Mouse (Mus musculus): ENCODE results near the gene Gars. TPM values are rescaled to one million over a fixed set of nuclear protein-coding genes. Genes with fewer than 3 reads are reported as not detected.
A peak's percentile ranks its signal among the peaks of the same experiment; 100 is the strongest.

The Gars gene
- polyA plus RNA-seq, 1 experiment, result 459 TPM

DNA sequence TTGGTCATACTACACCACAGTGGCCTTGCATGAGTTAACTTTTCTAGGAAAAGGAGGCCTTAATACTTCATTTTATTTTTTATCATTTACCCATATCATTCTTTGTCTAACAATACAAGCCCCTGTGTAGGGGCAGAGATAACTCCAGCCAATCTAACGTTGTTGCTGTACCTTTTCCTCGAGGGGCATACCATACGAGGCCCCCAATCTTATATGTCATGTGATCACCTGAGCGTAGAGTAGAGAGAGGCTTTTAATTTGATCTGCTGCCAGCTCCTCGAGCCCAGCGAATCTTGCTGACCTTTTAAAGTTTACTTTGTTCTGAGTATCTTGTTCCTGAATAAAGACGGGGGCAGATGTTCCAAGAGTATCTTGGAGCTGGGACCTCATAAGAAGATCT is 25.3 kb upstream of the Gars start:
- Histone ChIP-seq H3K4me3 (no peak overlapping the region), H3K36me3 (ENCODE audit: control insufficient read depth, insufficient read depth) (no peaks in the 10 kb centered on the region), H3K27me3 (ENCODE audit: control insufficient read depth, insufficient read depth, insufficient read length) (no peaks in the 10 kb centered on the region), H3K79me2 (ENCODE audit: control insufficient read depth, insufficient read depth) (no peaks in the 10 kb centered on the region), H3ac (ENCODE audit: control insufficient read depth, insufficient read length) (no peak overlapping the region), H3K4me2 (ENCODE audit: low read depth) (no peak overlapping the region)
- TF ChIP-seq E2F4 (IDR thresholded peaks at IDR 0.05; ENCODE audit: insufficient read depth) (no peak), POLR2A (IDR thresholded peaks at IDR 0.05; ENCODE audit: insufficient read length, low read depth) (no peak), MYOG (IDR thresholded peaks at IDR 0.05; ENCODE audit: control insufficient read depth in 1 of 3, insufficient read depth in 1 of 3, insufficient read length in 2 of 3, low read depth in 2 of 3) (no peak), REST (IDR thresholded peaks at IDR 0.05; ENCODE audit: insufficient read depth, insufficient read length) (no peak), POLR2AphosphoS2 (IDR thresholded peaks at IDR 0.05; ENCODE audit: insufficient read length, low read depth) (no peak), MAX (IDR thresholded peaks at IDR 0.05; ENCODE audit: low read depth) (no peak), MYOD1 (IDR thresholded peaks at IDR 0.05; ENCODE audit: control insufficient read depth in 1 of 3, insufficient read length in 2 of 3, low read depth in 2 of 3) (no peak), TCF3 (IDR thresholded peaks at IDR 0.05; ENCODE audit: insufficient read length, low read depth) (no peak), SRF (IDR thresholded peaks at IDR 0.05; ENCODE audit: control insufficient read depth, insufficient read length, low read depth) (no peak), USF1 (IDR thresholded peaks at IDR 0.05; ENCODE audit: low read depth) (no peak)

DNA sequence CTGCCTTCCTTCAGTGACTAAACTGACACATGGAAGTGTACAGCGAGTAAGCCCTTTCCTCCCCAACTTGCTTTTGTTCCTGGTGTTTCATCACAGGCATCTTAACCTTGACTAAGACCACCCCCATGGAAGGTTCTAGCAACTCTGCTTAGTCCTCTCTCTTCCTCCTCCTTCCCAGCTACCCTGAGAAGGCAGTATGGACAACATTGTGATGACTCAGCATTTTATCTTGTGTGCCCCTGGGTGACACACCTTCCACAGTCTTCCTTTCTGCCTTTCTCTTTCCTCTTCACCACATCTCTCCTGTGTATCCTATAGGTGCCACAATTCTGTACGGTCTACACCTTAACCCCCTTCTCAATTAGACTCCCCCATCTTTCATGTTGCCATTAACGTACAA is 23.6 kb upstream of the Gars start:
- H3ac ChIP-seq (ENCODE audit: control insufficient read depth, insufficient read length), result no peak overlapping the region
- H3K4me3 ChIP-seq, result no peak overlapping the region
- H3K79me2 ChIP-seq (ENCODE audit: control insufficient read depth, insufficient read depth), result no peaks in the 10 kb centered on the region
- TF ChIP-seq POLR2A (IDR thresholded peaks at IDR 0.05; ENCODE audit: insufficient read length, low read depth), result no peak
- no peak for TF ChIP-seq CEBPB (IDR thresholded peaks at IDR 0.05; ENCODE audit: insufficient read depth, poor library complexity, severe bottlenecking)
- no peak for TF ChIP-seq REST (IDR thresholded peaks at IDR 0.05; ENCODE audit: insufficient read depth, insufficient read length)
- no peak for TF ChIP-seq TCF12 (IDR thresholded peaks at IDR 0.05; ENCODE audit: insufficient read depth, poor library complexity, severe bottlenecking)
- no peak for TF ChIP-seq MAX (IDR thresholded peaks at IDR 0.05; ENCODE audit: low read depth)
- no peak for TF ChIP-seq MYOD1 (IDR thresholded peaks at IDR 0.05; ENCODE audit: control insufficient read depth in 1 of 3, insufficient read length in 2 of 3, low read depth in 2 of 3)
- TF ChIP-seq POLR2AphosphoS2 (IDR thresholded peaks at IDR 0.05; ENCODE audit: insufficient read length, low read depth), result no peak
- TF ChIP-seq SRF (IDR thresholded peaks at IDR 0.05; ENCODE audit: control insufficient read depth, insufficient read length, low read depth), result no peak
- TF ChIP-seq E2F4 (IDR thresholded peaks at IDR 0.05; ENCODE audit: insufficient read depth), result no peak
- TF ChIP-seq MYOG (IDR thresholded peaks at IDR 0.05; ENCODE audit: control insufficient read depth in 1 of 3, insufficient read depth in 1 of 3, insufficient read length in 2 of 3, low read depth in 2 of 3), result no peak
- TF ChIP-seq TCF3 (IDR thresholded peaks at IDR 0.05; ENCODE audit: insufficient read length, low read depth), result no peak
- no peak for TF ChIP-seq USF1 (IDR thresholded peaks at IDR 0.05; ENCODE audit: low read depth)
- no peaks in the 10 kb centered on the region for H3K27me3 ChIP-seq (ENCODE audit: control insufficient read depth, insufficient read depth, insufficient read length)
- no peaks in the 10 kb centered on the region for H3K36me3 ChIP-seq (ENCODE audit: control insufficient read depth, insufficient read depth)
- no peak overlapping the region for H3K4me2 ChIP-seq (ENCODE audit: low read depth)

DNA sequence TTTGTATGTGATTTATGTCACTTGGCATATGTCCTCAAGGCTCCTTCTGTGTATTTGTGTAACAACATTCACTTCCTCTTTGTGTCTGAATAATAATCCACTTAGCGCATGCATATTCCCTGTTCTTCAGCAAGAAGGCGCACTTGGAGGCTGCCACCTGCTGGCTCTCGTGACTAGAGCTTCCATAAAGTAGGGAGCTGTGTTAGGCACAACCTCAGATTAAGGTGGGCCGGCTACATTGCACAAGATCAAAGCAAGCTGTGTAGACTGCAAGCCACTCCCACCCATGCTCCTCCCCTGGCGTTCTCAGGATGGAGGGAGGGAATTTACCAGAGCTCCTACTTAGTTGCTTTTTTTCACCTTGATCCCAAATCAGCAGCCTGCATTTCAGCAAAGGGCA is 21.6 kb upstream of the Gars start:
- Histone ChIP-seq H3K4me2 (ENCODE audit: low read depth) (peak overlapping the region; percentile 63), H3K4me3 (no peak overlapping the region), H3K79me2 (ENCODE audit: control insufficient read depth, insufficient read depth) (no peaks in the 10 kb centered on the region), H3ac (ENCODE audit: control insufficient read depth, insufficient read length) (no peak overlapping the region), H3K27me3 (ENCODE audit: control insufficient read depth, insufficient read depth, insufficient read length) (no peaks in the 10 kb centered on the region), H3K36me3 (ENCODE audit: control insufficient read depth, insufficient read depth) (no peaks in the 10 kb centered on the region)
- TF ChIP-seq POLR2AphosphoS2 (IDR thresholded peaks at IDR 0.05; ENCODE audit: insufficient read length, low read depth), result no peak
- TF ChIP-seq POLR2A (IDR thresholded peaks at IDR 0.05; ENCODE audit: insufficient read length, low read depth), result no peak
- no peak for TF ChIP-seq MYOD1 (IDR thresholded peaks at IDR 0.05; ENCODE audit: control insufficient read depth in 1 of 3, insufficient read length in 2 of 3, low read depth in 2 of 3)
- TF ChIP-seq E2F4 (IDR thresholded peaks at IDR 0.05; ENCODE audit: insufficient read depth), result no peak
- TF ChIP-seq REST (IDR thresholded peaks at IDR 0.05; ENCODE audit: insufficient read depth, insufficient read length), result no peak
- TF ChIP-seq TCF3 (IDR thresholded peaks at IDR 0.05; ENCODE audit: insufficient read length, low read depth), result no peak
- no peak for TF ChIP-seq TCF12 (IDR thresholded peaks at IDR 0.05; ENCODE audit: insufficient read depth, poor library complexity, severe bottlenecking)
- no peak for TF ChIP-seq USF1 (IDR thresholded peaks at IDR 0.05; ENCODE audit: low read depth)
- TF ChIP-seq MYOG (IDR thresholded peaks at IDR 0.05; ENCODE audit: control insufficient read depth in 1 of 3, insufficient read depth in 1 of 3, insufficient read length in 2 of 3, low read depth in 2 of 3), result no peak
- no peak for TF ChIP-seq MAX (IDR thresholded peaks at IDR 0.05; ENCODE audit: low read depth)
- no peak for TF ChIP-seq SRF (IDR thresholded peaks at IDR 0.05; ENCODE audit: control insufficient read depth, insufficient read length, low read depth)
- no peak for TF ChIP-seq CEBPB (IDR thresholded peaks at IDR 0.05; ENCODE audit: insufficient read depth, poor library complexity, severe bottlenecking)

DNA sequence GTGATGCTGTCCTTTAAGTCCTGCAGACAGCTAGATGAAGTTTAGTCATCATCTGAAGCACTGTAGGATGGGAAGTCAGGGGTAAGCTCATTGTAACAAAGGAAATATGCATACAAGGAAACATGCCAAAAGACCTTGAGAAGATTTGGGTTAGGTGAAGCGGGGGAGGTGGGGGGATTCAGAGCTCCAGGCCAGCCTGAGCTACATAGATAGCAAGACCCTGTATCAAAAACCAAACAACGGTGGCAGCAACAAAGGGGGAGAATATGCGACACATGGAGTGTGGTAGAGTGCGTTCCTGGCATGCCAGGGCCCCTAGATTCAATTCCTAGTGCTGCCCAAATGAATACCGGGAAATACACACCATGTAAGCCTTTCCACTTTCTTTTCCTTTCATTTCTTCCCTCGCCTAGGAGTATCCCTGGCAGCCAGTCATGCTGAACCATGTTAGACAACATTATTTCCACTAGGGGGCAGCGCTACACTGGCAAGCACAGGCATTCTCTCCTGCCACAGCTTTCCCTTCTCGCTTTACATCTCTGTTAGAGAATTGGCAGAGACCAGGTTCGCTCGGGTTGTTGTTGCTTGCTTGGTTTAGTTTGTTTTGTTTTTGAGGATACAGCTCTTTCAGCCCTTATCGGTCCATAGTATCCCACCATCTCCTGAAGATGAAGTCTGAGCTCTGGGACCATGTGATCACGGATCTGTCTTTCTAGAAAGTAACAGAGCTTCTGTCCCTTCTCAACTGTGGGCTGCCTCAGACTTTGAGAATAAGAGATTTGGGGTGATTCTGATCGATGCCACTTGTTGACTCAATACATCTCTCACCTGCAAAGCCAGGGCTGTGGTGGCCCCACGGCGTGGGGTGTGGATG is 20.9 kb upstream of the Gars start:
- H3ac ChIP-seq (ENCODE audit: control insufficient read depth, insufficient read length), result no peak overlapping the region
- no peaks in the 10 kb centered on the region for H3K27me3 ChIP-seq (ENCODE audit: control insufficient read depth, insufficient read depth, insufficient read length)
- no peak overlapping the region for H3K4me3 ChIP-seq
- no peaks in the 10 kb centered on the region for H3K36me3 ChIP-seq (ENCODE audit: control insufficient read depth, insufficient read depth)
- TF ChIP-seq POLR2AphosphoS2 (IDR thresholded peaks at IDR 0.05; ENCODE audit: insufficient read length, low read depth), result no peak
- TF ChIP-seq TCF3 (IDR thresholded peaks at IDR 0.05; ENCODE audit: insufficient read length, low read depth), result no peak
- TF ChIP-seq MYOG (IDR thresholded peaks at IDR 0.05; ENCODE audit: control insufficient read depth in 1 of 3, insufficient read depth in 1 of 3, insufficient read length in 2 of 3, low read depth in 2 of 3), result no peak
- TF ChIP-seq CEBPB (IDR thresholded peaks at IDR 0.05; ENCODE audit: insufficient read depth, poor library complexity, severe bottlenecking), result no peak
- no peak for TF ChIP-seq TCF12 (IDR thresholded peaks at IDR 0.05; ENCODE audit: insufficient read depth, poor library complexity, severe bottlenecking)
- no peaks in the 10 kb centered on the region for H3K79me2 ChIP-seq (ENCODE audit: control insufficient read depth, insufficient read depth)
- H3K4me2 ChIP-seq (ENCODE audit: low read depth), result peak overlapping the region; percentile 63
